Mouse (Mus musculus): ENCODE measurements at regions not wholly inside any gene's neighbourhood (a gene's known extent, or its start where the extent isn't known, plus 50 kb on each side); places are given as distances from the start of the nearest gene placed in this dataset.

DNA sequence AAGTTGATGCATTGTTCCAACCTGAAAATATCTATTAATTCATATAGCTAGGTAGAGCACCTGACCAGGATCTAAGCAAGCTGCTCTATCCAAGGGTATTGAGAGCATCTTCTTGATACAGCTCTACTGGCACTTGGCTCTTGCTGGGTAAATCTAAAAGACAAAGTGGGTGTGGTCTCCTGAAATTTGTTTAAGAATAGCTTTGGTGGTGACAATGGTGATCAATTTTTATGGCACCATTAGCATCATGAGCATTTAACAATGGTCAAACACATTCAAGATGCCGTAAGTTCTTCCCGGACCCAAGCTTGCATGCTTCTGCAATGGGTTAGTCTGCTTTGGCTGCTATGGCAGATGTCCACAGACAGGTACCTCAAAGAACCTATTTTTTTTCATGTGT lies 89.9 kb upstream of the Nsun6 start:
- H3K27me3 ChIP-seq (ENCODE audit: control insufficient read depth, insufficient read depth, low read length), result no peaks in the 10 kb centered on the region
- H3K9ac ChIP-seq (replicated peaks), result no peak overlapping the region
- WGBS (ENCODE audit: insufficient replicate concordance), result 72% methylated on average over 2 of the region's 2 CpGs
- no peak overlapping the region for H3K4me2 ChIP-seq (ENCODE audit: low read depth)
- H3K27ac ChIP-seq, result no peak overlapping the region
- no peaks in the 10 kb centered on the region for H3K36me3 ChIP-seq (replicated peaks; ENCODE audit: control insufficient read depth, insufficient read depth, low read depth)
- no peak for ATAC-seq (ENCODE audit: insufficient read depth)
- H3K4me3 ChIP-seq (ENCODE audit: insufficient read depth in 1 of 2, low read depth in 2 of 2, low read length in 2 of 2), result no peak overlapping the region
- H3K9me3 ChIP-seq (ENCODE audit: control insufficient read depth, low read length), result no peaks in the 10 kb centered on the region
- DNase-seq (ENCODE audit: low read depth in 3 of 3, low spot score in 3 of 3), result no peak
- peaks cover 0 to 2% of the 10 kb centered on the region in 2 experiments; a peak in 2 of 4 replicates for H3K4me1 ChIP-seq (replicated peaks; ENCODE audit: control insufficient read depth in 2 of 2, insufficient read depth in 2 of 2, low read length in 1 of 2)
- no peak for TF ChIP-seq CTCF (IDR thresholded peaks at IDR 0.05; ENCODE audit: low read depth)
- no peak for TF ChIP-seq EP300 (IDR thresholded peaks at IDR 0.05; ENCODE audit: low read depth)

DNA sequence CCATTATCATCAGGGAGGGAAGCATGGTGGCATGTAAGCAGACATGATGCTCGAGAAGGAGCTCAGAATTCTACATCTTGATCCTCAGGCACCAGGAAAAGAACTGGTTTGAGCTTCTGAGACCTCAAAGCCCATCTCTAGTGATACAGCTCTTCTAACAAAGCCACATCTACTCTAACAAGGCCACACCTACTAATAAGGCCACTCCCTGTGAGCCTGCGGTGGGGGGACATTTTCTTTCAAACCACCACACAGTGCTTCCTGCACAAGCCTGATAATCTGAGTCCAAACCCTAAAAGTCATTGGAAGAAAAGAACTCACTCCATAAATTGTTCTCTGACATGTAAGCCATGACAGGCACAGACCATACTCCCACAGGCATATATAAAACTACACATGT lies 85.0 kb upstream of the Nsun6 start:
- DNase-seq (ENCODE audit: low read depth in 3 of 3, low spot score in 3 of 3), result no peak
- 40% methylated on average over 2 of the region's 2 CpGs for WGBS (ENCODE audit: insufficient replicate concordance)
- H3K27ac ChIP-seq, result no peak overlapping the region
- H3K4me3 ChIP-seq (ENCODE audit: insufficient read depth in 1 of 2, low read depth in 2 of 2, low read length in 2 of 2), result no peak overlapping the region
- no peak overlapping the region for H3K9ac ChIP-seq (replicated peaks)
- peak; percentile 56; the same call in 1 of the 2 replicates for ATAC-seq (ENCODE audit: insufficient read depth)
- H3K27me3 ChIP-seq (ENCODE audit: control insufficient read depth, insufficient read depth, low read length), result no peaks in the 10 kb centered on the region
- H3K4me2 ChIP-seq (ENCODE audit: low read depth), result no peak overlapping the region
- H3K9me3 ChIP-seq (ENCODE audit: control insufficient read depth, low read length), result no peaks in the 10 kb centered on the region
- H3K4me1 ChIP-seq (replicated peaks; ENCODE audit: control insufficient read depth in 2 of 2, insufficient read depth in 2 of 2, low read length in 1 of 2), result peaks cover 0 to 3% of the 10 kb centered on the region in 2 experiments; a peak in 2 of 4 replicates
- TF ChIP-seq CTCF (IDR thresholded peaks at IDR 0.05; ENCODE audit: low read depth) (no peak), EP300 (IDR thresholded peaks at IDR 0.05; ENCODE audit: low read depth) (no peak)
- H3K36me3 ChIP-seq (replicated peaks; ENCODE audit: control insufficient read depth, insufficient read depth, low read depth), result no peaks in the 10 kb centered on the region
